Mouse (Mus musculus): ENCODE data around the gene Chil4. TPM values are rescaled to one million over a fixed set of nuclear protein-coding genes. Genes with fewer than 3 reads are reported as not detected.
"Not testable (repeated sequence)": the region's sequence is repeated elsewhere in the genome, so short reads cannot be mapped to it uniquely, and the experiment has no call there.

Chil4 gene
- 3.0 and 4.3 TPM in 2 replicates for polyA plus RNA-seq (2015; fragmentation: Nextera tagmentation; extraction: Ambion mirVana)

DNA sequence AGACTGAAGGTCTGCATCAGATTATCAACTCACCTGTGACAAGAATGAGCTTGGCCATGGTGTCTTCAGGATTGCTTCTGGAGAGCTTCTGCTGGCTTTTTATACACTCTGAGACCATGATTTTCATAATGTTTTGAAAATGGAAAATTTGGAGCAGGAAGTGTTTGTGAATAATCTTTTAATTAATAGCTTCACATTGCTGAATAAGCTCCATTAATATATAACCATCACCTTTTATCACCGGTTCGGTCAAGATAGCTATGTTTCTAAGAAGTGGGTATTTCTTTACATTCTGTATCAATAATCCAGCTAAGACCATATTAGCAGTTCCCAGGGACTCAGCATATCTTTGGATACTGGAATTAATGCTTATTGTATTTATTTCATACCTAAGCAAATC lies at the start of gene Chil4:
Gene Chil4 (minus strand): TSS at position 101 of the 400 bp plus-strand sequence.
- no peak for DNase-seq (ENCODE audit: low spot score)

DNA sequence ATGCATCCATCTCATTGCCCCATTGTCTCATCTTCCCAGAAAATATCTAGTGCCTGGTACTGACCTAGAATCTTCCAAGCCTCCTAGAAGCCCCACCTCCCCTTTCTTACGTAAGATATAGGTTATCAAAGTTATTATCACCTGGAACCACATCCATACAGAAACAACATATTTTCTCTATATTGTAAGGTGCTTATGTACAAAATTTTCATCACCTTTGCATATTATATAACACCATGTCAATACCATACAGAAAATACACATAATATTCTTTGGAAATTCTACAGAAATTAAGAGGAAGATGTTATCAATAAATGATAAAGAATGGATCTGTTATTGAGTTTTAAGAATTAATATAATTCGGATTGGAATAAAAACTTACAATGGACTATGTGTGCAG lies 46.5 kb upstream of the Chil4 start:
- DNase-seq (ENCODE audit: low spot score): no peak

GRCm38 (mm10) chr3:106264854-106265253 lies 45.5 kb upstream of the Chil4 start:
- DNase-seq (ENCODE audit: low spot score): no peak

GRCm38 (mm10) chr3:106257076-106257475 lies 37.8 kb upstream of the Chil4 start:
- DNase-seq (ENCODE audit: low spot score): not testable (repeated sequence)

- no peak for DNase-seq (ENCODE audit: low spot score)
Observed at GRCm38 (mm10) chr3:106252719-106253118, 33.4 kb upstream of the Chil4 start.

DNA sequence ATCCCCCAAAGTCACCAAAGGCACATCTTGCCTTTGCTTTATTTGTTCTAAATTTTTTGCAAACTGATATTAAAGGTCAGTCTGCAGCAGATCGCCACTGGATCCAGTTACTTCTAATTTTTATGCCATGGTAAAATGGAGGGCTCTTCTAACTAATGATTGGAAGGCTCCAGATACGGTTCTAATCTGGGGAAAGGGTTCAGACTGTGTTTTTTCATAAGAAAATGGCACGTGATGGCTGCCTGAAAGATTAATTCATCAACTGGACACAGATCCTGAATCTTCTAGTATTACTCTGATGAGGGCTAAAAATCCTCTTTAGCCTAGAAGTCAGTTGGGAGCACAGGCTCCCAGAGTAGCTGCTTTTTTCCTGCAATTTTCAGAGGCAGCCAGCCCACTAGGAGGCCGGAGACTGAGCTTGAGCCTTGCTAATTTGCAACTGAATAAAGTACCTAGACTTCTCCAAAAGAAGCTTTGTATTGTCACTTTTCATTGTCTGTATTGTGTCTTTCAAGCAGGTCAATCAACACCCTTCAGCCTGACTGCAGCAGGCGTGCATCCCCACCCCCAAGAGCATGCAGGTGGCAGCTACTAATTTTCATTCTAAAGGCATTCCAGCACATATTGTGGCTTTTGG lies 31.6 kb upstream of the Chil4 start:
- DNase-seq (ENCODE audit: low spot score): not testable (repeated sequence)

GRCm38 (mm10) chr3:106247369-106247768 lies 28.1 kb upstream of the Chil4 start:
- DNase-seq (ENCODE audit: low spot score): not testable (repeated sequence)

- DNase-seq (ENCODE audit: low spot score): not testable (repeated sequence)
Observed at GRCm38 (mm10) chr3:106240210-106240609, 20.9 kb upstream of the Chil4 start.

- no peak for DNase-seq (ENCODE audit: low spot score)
Observed at GRCm38 (mm10) chr3:106239196-106239791, 20.0 kb upstream of the Chil4 start.

GRCm38 (mm10) chr3:106223391-106223790 lies 4.1 kb upstream of the Chil4 start:
- not testable (repeated sequence) for DNase-seq (ENCODE audit: low spot score)

DNA sequence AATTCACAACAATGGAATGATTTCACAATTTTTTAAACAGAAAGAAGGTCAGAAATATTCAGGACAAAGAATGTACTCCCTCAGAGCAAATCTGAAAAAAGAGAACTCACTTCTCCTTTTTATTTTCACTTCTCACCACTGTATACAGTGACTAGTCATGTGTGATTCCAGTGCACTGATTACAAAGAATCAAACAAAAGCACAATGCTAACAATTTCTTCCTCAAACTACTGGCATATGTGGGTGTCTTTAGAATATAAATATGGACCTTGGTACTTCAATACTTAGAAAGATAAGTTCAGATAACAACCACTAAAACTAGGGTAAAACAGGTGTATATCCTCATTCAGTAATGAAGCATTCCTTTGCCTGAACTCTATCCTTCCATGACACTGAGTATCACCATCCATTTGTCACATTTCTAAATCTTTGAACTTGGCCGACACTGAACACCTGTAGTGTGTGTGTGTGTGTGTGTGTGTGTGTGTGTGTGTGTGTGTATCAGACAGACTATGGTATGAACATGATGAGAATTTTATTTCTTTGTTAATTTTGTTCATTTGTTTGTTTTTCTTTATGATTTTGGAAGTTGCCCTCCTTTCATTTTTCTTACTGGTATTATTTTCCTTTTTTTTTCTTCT lies 2.4 kb upstream of the Chil4 start:
- DNase-seq (ENCODE audit: low spot score): no peak

- not testable (repeated sequence) for DNase-seq (ENCODE audit: low spot score)
Observed at GRCm38 (mm10) chr3:106218284-106218954, 888 bp downstream of the Chil4 start.

GRCm38 (mm10) chr3:106198030-106198429 lies 21.3 kb downstream of the Chil4 start:
- not testable (repeated sequence) for DNase-seq (ENCODE audit: low spot score)

GRCm38 (mm10) chr3:106197246-106197645 lies 22.1 kb downstream of the Chil4 start:
- not testable (repeated sequence) for DNase-seq (ENCODE audit: low spot score)

DNA sequence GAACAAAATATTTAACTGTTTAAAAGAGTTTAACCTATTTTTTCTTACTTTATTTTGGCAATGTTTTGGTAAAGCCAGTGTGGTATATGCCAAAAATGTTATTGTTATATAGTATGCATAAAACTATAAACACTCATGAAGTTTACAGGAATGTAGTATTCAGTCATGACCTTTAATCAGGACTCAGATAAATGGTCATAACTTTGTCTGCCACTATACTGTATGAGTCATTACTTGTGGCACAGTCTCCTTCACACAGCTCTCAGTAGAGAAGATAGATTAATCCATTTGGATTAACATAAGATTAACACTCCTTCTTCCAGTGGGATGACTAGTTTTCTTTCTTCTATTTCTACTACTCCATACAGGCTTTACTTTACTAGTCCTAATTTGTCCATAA lies 23.0 kb downstream of the Chil4 start:
- no peak for DNase-seq (ENCODE audit: low spot score)

DNA sequence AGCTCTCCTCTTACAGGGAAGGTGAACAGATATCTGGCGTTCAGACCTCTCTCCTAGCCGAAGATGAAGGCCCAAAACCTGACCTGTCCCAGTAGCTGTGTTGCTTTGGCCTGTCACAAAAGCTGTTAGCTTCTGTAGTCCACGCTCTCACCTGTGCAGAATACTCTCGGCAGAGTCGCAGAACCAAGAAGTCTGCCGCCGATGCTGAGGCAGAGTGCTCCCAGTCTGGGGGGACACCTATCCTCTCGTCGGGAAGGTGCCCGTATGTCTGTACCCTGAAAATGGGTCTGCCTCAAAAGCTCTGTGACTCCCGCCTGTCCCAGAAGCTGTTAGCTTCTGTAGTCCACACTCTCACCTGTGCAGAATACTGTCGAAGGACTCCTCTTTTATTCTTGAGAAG lies 23.8 kb downstream of the Chil4 start:
- no peak for DNase-seq (ENCODE audit: low spot score)

DNA sequence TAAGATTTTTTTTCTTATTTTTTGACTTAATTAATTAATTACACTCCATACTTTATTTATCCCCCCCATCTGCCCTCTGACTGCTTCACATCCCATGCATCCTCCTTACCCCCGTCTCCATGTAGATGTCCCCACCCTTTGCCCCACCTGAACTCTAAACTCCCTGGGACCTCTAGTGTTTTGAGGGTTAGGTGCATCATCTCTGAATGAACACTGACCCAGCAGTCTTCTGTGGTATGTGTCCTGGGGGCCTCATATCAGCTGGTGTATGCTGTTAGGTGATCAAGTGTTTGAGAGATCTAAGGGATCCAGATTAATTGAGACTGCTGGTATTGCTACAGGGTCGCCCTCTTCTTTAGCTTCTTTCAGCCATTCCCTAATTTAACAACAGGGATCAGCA lies 31.3 kb downstream of the Chil4 start:
- no peak for DNase-seq (ENCODE audit: low spot score)

- no peak for DNase-seq (ENCODE audit: low spot score)
Observed at GRCm38 (mm10) chr3:106177509-106178189, 41.7 kb downstream of the Chil4 start.

DNA sequence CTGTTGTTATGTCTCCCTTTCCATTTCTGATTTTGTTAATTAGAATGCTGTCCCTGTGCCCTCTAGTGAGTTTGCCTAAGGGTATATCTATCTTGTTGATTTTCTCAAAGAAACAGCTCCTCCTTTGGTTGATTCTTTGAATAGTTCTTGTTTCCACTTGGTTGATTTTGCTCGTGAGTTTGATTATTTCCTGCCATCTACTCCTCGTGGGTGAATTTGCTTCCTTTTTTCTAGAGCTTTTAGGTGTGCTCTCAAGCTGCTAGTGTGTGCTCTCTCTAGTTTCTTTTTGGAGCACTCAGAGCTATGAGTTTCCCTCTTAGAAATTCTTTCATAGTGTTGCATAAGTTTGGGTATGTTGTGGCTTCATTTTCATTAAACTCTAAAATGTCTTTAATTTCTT lies 44.3 kb downstream of the Chil4 start:
- not testable (repeated sequence) for DNase-seq (ENCODE audit: low spot score)

DNA sequence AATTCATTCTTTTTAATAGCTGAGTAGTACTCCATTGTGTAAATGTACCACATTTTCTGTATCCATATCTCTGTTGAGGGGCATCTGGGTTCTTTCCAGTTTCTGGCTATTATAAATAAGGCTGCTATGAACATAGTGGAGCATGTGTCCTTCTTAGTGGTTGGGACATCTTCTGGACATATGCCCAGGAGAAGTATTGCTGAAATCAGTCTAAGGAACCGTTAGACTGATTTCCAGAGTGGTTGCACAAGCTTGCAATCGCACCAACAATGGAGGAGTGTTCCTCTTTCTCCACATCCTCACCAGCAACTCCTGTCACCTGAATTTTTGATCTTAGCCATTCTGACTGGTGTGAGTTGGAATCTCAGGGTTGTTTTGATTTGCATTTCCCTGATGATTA lies 46.8 kb downstream of the Chil4 start:
- DNase-seq (ENCODE audit: low spot score): not testable (repeated sequence)

DNA sequence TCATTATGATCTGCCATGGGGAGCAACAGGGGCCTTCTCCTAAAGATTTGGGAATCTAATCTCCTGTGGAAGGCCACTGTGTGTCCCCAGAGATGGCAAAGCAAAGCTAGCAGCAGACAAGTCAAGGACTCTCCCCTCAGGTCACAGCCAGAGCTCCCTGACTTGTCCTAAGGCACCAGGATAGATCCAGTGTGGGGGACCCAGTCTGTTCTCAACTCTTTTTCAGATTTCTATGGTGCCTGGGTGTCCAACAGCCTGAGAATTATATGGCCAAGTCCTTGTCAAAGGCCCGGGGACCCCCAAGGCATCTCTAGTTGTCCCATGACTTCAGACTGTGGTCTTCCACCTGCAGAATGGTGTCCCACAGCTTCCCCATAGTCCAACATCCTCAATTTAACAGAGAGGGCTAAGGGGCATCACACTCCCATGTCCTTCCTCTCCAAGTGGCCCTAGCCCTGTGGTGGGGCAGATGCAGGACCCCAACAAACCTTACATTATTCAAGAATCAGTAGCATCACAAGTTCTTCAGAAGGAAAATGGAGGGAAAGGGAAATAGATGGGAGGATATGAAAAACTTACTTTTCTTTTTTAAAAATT lies 48.1 kb downstream of the Chil4 start:
- no peak for DNase-seq (ENCODE audit: low spot score)

Measured in thymus, postnatal 0 days (tissue).